Mouse (Mus musculus) neural tube, embryonic 10.5 days (tissue): ENCODE results near the gene Zfp575.

ENCODE experiments used
- DNase-seq: peaks from one replicate; pipeline ENCODE4 v3.0.0-alpha.2; 2017; ENCODE audit warnings: low spot score; ENCODE audit errors: extremely low spot score

Zfp575 gene

GRCm38 (mm10) chr7:24564607-24565265 lies 22.7 kb downstream of the Zfp575 start:
- peak; percentile 71 for DNase-seq

GRCm38 (mm10) chr7:24563837-24564206 lies 23.6 kb downstream of the Zfp575 start:
- no peak for DNase-seq

GRCm38 (mm10) chr7:24563191-24563836 lies 24.1 kb downstream of the Zfp575 start:
- DNase-seq: no peak

GRCm38 (mm10) chr7:24561450-24561849 lies 26.0 kb downstream of the Zfp575 start:
- no peak for DNase-seq

GRCm38 (mm10) chr7:24555786-24556185 lies 31.7 kb downstream of the Zfp575 start:
- no peak for DNase-seq

GRCm38 (mm10) chr7:24551985-24552759 lies 35.3 kb downstream of the Zfp575 start:
- DNase-seq: no peak

- no peak for DNase-seq
These were observed 39.9 kb downstream of the Zfp575 start for GRCm38 (mm10) chr7:24547534-24548036.

- DNase-seq: peak; percentile 99
These were observed 40.6 kb downstream of the Zfp575 start for GRCm38 (mm10) chr7:24546634-24547389.

GRCm38 (mm10) chr7:24546068-24546614 lies 41.3 kb downstream of the Zfp575 start, which contains the start of the genes Pinlyp and Xrcc1:
Gene Pinlyp, minus strand, starts transcription at chr7:24546118.
Gene Xrcc1, plus strand, starts transcription at chr7:24546289.
- peak; percentile 21 for DNase-seq

- DNase-seq: no peak
These were observed 42.9 kb downstream of the Zfp575 start for GRCm38 (mm10) chr7:24544506-24544905.

- DNase-seq: no peak
These were observed 47.8 kb downstream of the Zfp575 start for GRCm38 (mm10) chr7:24539686-24540085.

- no peak for DNase-seq
These were observed 48.7 kb downstream of the Zfp575 start for GRCm38 (mm10) chr7:24538701-24539100.

GRCm38 (mm10) chr7:24538154-24538553 lies 49.3 kb downstream of the Zfp575 start:
- DNase-seq: no peak

GRCm38 (mm10) chr7:24537591-24537990 lies 49.9 kb downstream of the Zfp575 start:
- no peak for DNase-seq

- no peak for DNase-seq
These were observed 50.4 kb downstream of the Zfp575 start for GRCm38 (mm10) chr7:24537081-24537480.

GRCm38 (mm10) chr7:24534301-24534700 lies 53.1 kb downstream of the Zfp575 start:
- DNase-seq: no peak
